18 mouse cellular contexts compared by ENCODE assay signal in the genomic region with DNA sequence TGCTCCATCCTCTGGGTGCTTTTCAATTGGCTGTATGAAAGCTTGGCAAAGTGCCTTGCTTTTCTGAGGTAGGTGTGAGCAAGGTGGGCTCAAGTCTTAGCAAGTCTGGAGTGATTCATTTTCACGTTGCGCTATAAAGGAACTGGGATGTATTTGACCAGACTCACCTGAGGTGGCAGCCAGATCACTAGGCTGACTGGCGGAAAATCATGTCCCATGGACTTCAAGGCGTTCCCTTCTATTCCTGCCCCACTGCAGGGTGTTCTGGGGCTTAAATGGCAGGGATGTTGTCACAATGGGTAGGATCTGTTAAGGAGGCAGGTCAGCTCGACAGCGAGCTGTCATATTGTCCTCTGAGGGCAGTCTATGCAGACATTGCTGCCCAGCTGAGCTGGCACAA. TPM values are rescaled to one million over a fixed set of nuclear protein-coding genes. Genes with fewer than 3 reads are reported as not detected.
DNase-seq lines count a peak whose midpoint lies in the region; ATAC-seq and TF ChIP-seq lines count a peak whose summit lies in the region.
"Had no signal": no experiment of that assay in that cellular context is flagged by ENCODE, and none has a peak within 500 bp of the region (broad histone marks: within the 10 kb centered on the region; RNA-seq: fewer than 3 reads in every experiment).

No protein-coding gene starts in this region.

- no peak for DNase-seq in hindbrain, embryonic 10.5 days (ENCODE audit: low spot score)
- DNase-seq in neural tube, embryonic 10.5 days (ENCODE audit: extremely low spot score, low spot score): no peak
- DNase-seq in stomach, postnatal 0 days (ENCODE audit: low spot score): no peak
- DNase-seq: adrenal gland, postnatal 25 days; heart, adult 11 months; liver, embryonic 13.5 days; lung, postnatal 14 days; right cerebral cortex, postnatal 25 days; thymus, postnatal 4 days had no signal

- H3K4me1 ChIP-seq in hindbrain, embryonic 16.5 days (ENCODE audit: control insufficient read depth, insufficient read depth, low read depth, low read length): peaks cover 27% of the 10 kb centered on the region
- peaks cover 40% of the 10 kb centered on the region for H3K4me1 ChIP-seq in hindbrain, embryonic 10.5 days (replicated peaks)
- H3K4me1 ChIP-seq in neural tube, embryonic 12.5 days: peaks cover 21% of the 10 kb centered on the region
- H3K4me1 ChIP-seq in forebrain, embryonic 16.5 days (replicated peaks; ENCODE audit: control insufficient read depth, insufficient read depth, low read length): peaks cover 31% of the 10 kb centered on the region
- no peaks in the 10 kb centered on the region for H3K4me1 ChIP-seq in stomach, postnatal 0 days (replicated peaks; ENCODE audit: control insufficient read depth, insufficient read depth)

- WGBS in hindbrain, embryonic 16.5 days: 78% methylated on average over 6 of the region's 6 CpGs
- WGBS in hindbrain, embryonic 10.5 days: 86% methylated on average over 6 of the region's 6 CpGs
- 87% methylated on average over 6 of the region's 6 CpGs for WGBS in neural tube, embryonic 12.5 days
- 78% methylated on average over 6 of the region's 6 CpGs for WGBS in forebrain, embryonic 16.5 days
- 66% methylated on average over 6 of the region's 6 CpGs for WGBS in stomach, postnatal 0 days

- no peaks in the 10 kb centered on the region for H3K9me3 ChIP-seq in hindbrain, embryonic 16.5 days (ENCODE audit: control insufficient read depth, low read length)
- H3K9me3 ChIP-seq in hindbrain, embryonic 10.5 days: no peaks in the 10 kb centered on the region
- H3K9me3 ChIP-seq in neural tube, embryonic 12.5 days: no peaks in the 10 kb centered on the region
- H3K9me3 ChIP-seq in forebrain, embryonic 16.5 days (ENCODE audit: control insufficient read depth, low read length): no peaks in the 10 kb centered on the region
- H3K9me3 ChIP-seq in stomach, postnatal 0 days (ENCODE audit: control insufficient read depth, low read length): no peaks in the 10 kb centered on the region
- H3K9me3 ChIP-seq: intestine, embryonic 15.5 days; liver, embryonic 13.5 days; midbrain, embryonic 12.5 days had no signal

- H3K4me2 ChIP-seq in hindbrain, embryonic 16.5 days (ENCODE audit: low read length): 0 out of 2 replicates have a peak overlapping the region, but pooled peaks have one; percentile 7
- peak overlapping the region; percentile 16; the same call in 1 of the 2 replicates for H3K4me2 ChIP-seq in neural tube, embryonic 12.5 days (replicated peaks)
- peak overlapping the region; percentile 96; the same call in 1 of the 2 replicates for H3K4me2 ChIP-seq in forebrain, embryonic 16.5 days (ENCODE audit: low read length)
- no peak overlapping the region for H3K4me2 ChIP-seq in stomach, postnatal 0 days (replicated peaks; ENCODE audit: low read depth)
- H3K4me2 ChIP-seq: intestine, embryonic 15.5 days; liver, embryonic 13.5 days had no signal

- H3K27ac ChIP-seq in hindbrain, embryonic 16.5 days (ENCODE audit: low read depth, low read length): no peak overlapping the region
- no peak overlapping the region for H3K27ac ChIP-seq in hindbrain, embryonic 10.5 days
- H3K27ac ChIP-seq in neural tube, embryonic 12.5 days: no peak overlapping the region
- no peak overlapping the region for H3K27ac ChIP-seq in forebrain, embryonic 16.5 days (ENCODE audit: low read length)
- H3K27ac ChIP-seq in stomach, postnatal 0 days (replicated peaks): peak overlapping the region; percentile 61; the same call in 1 of the 2 replicates
- H3K27ac ChIP-seq: intestine, embryonic 15.5 days; left cerebral cortex, adult 2 months; liver, embryonic 13.5 days; midbrain, embryonic 12.5 days had no signal

- TF ChIP-seq CTCF in stomach, postnatal 0 days (IDR thresholded peaks at IDR 0.05; ENCODE audit: low read depth): no peak

- no peak for TF ChIP-seq EP300 in stomach, postnatal 0 days (optimal IDR thresholded peaks at IDR 0.05)

- no peak overlapping the region for H3K4me3 ChIP-seq in hindbrain, embryonic 16.5 days (ENCODE audit: low read length)
- H3K4me3 ChIP-seq in hindbrain, embryonic 10.5 days: no peak overlapping the region; the same call in 1 of the 2 replicates
- H3K4me3 ChIP-seq in neural tube, embryonic 12.5 days: no peak overlapping the region
- H3K4me3 ChIP-seq in forebrain, embryonic 16.5 days (replicated peaks; ENCODE audit: low read length): no peak overlapping the region
- no peak overlapping the region for H3K4me3 ChIP-seq in stomach, postnatal 0 days (ENCODE audit: low read depth, low read length)
- H3K4me3 ChIP-seq: erythroblast, embryonic 14.5 days; intestine, embryonic 15.5 days; left cerebral cortex, adult 2 months; liver, embryonic 13.5 days; midbrain, embryonic 12.5 days had no signal

- H3K27me3 ChIP-seq in hindbrain, embryonic 16.5 days (replicated peaks; ENCODE audit: control insufficient read depth, insufficient read depth, low read length): no peaks in the 10 kb centered on the region
- no peaks in the 10 kb centered on the region for H3K27me3 ChIP-seq in hindbrain, embryonic 10.5 days (ENCODE audit: insufficient read depth, poor library complexity, severe bottlenecking)
- no peaks in the 10 kb centered on the region for H3K27me3 ChIP-seq in neural tube, embryonic 12.5 days (replicated peaks)
- no peaks in the 10 kb centered on the region for H3K27me3 ChIP-seq in forebrain, embryonic 16.5 days (replicated peaks; ENCODE audit: control insufficient read depth, insufficient read depth, low read length)
- H3K27me3 ChIP-seq in stomach, postnatal 0 days (ENCODE audit: control insufficient read depth, insufficient read depth, low read length): no peaks in the 10 kb centered on the region
- H3K27me3 ChIP-seq: intestine, embryonic 15.5 days; liver, embryonic 13.5 days; midbrain, embryonic 12.5 days had no signal

- H3K9ac ChIP-seq in hindbrain, embryonic 16.5 days (ENCODE audit: low read depth, low read length): peak overlapping the region; percentile 31
- H3K9ac ChIP-seq in neural tube, embryonic 12.5 days: peak overlapping the region; percentile 33; the same call in 1 of the 2 replicates
- H3K9ac ChIP-seq in forebrain, embryonic 16.5 days (replicated peaks; ENCODE audit: low read depth, low read length): peak overlapping the region; percentile 3; the same call in 1 of the 2 replicates
- H3K9ac ChIP-seq in stomach, postnatal 0 days (ENCODE audit: low read length): no peak overlapping the region
- H3K9ac ChIP-seq: intestine, embryonic 15.5 days; liver, embryonic 13.5 days; midbrain, embryonic 12.5 days had no signal

- no peak for ATAC-seq in hindbrain, embryonic 16.5 days
- no peak for ATAC-seq in neural tube, embryonic 12.5 days (ENCODE audit: low FRiP score, low read depth)
- no peak for ATAC-seq in forebrain, embryonic 16.5 days
- no peak for ATAC-seq in stomach, postnatal 0 days (ENCODE audit: low FRiP score, low TSS enrichment)
- ATAC-seq in monocyte, adult 5-6 weeks (replicated peaks; ENCODE audit: insufficient number of reproducible peaks, low FRiP score, low TSS enrichment, poor library complexity, severe bottlenecking): no peak
- ATAC-seq in inflammation-experienced regulatory T-cells, adult 6 months: no peak
- ATAC-seq: intestine, embryonic 15.5 days had no signal

- 0 out of 2 replicates have a peak, but pooled peaks cover 6% of the 10 kb centered on the region for H3K36me3 ChIP-seq in hindbrain, embryonic 16.5 days (ENCODE audit: control insufficient read depth, insufficient read depth, low read length)
- peaks cover 37% of the 10 kb centered on the region for H3K36me3 ChIP-seq in hindbrain, embryonic 10.5 days
- H3K36me3 ChIP-seq in neural tube, embryonic 12.5 days: peaks cover 10% of the 10 kb centered on the region; the same call in 1 of the 2 replicates
- H3K36me3 ChIP-seq in forebrain, embryonic 16.5 days (ENCODE audit: control insufficient read depth, insufficient read depth): peaks cover 4% of the 10 kb centered on the region; the same call in 1 of the 2 replicates
- H3K36me3 ChIP-seq in stomach, postnatal 0 days (ENCODE audit: control insufficient read depth, insufficient read depth, low read length): no peaks in the 10 kb centered on the region; the same call in 1 of the 2 replicates
- H3K36me3 ChIP-seq: intestine, embryonic 15.5 days; liver, embryonic 13.5 days had no signal

RNA-seq across cellular contexts. Expression of gene Faap20, which starts 2.7 kb away (rescaled TPM):
- polyA plus RNA-seq in hindbrain, embryonic 16.5 days (2015; fragmentation: Nextera tagmentation; extraction: Ambion mirVana): 72.1 and 72.5 TPM in 2 replicates
- polyA plus RNA-seq in hindbrain, embryonic 10.5 days (2016; fragmentation: Nextera tagmentation; extraction: Ambion mirVana): 115 and 118 TPM in 2 replicates
- 87.5 and 89.3 TPM in 2 replicates for polyA plus RNA-seq in neural tube, embryonic 12.5 days (2016; fragmentation: Nextera tagmentation; extraction: Ambion mirVana)
- 79.4 and 84.0 TPM in 2 replicates for polyA plus RNA-seq in forebrain, embryonic 16.5 days (2015; fragmentation: Nextera tagmentation; extraction: Ambion mirVana)
- 43.5 and 46.3 TPM in 2 replicates for polyA plus RNA-seq in stomach, postnatal 0 days (2015; fragmentation: Nextera tagmentation; extraction: Ambion mirVana)
- 15.4 to 17.5 TPM (median 17.0 TPM) in 3 replicates for total RNA-seq in monocyte, adult 5-6 weeks (2017)
- polyA plus RNA-seq in inflammation-experienced regulatory T-cells, adult 6 months (2017; shearing (Covaris generic)): 10 to 100 TPM; 44.3 to 57.3 (median 51.6) TPM

RNA-seq across cellular contexts. Expression of gene Ski, which starts 29.9 kb away (rescaled TPM):
- polyA plus RNA-seq in hindbrain, embryonic 16.5 days (2015; fragmentation: Nextera tagmentation; extraction: Ambion mirVana): 11.1 TPM in 2 replicates
- polyA plus RNA-seq in hindbrain, embryonic 10.5 days (2016; fragmentation: Nextera tagmentation; extraction: Ambion mirVana): 9.3 and 10.1 TPM in 2 replicates
- polyA plus RNA-seq in neural tube, embryonic 12.5 days (2016; fragmentation: Nextera tagmentation; extraction: Ambion mirVana): 12.3 and 13.2 TPM in 2 replicates
- polyA plus RNA-seq in forebrain, embryonic 16.5 days (2015; fragmentation: Nextera tagmentation; extraction: Ambion mirVana): 15.8 and 16.0 TPM in 2 replicates
- polyA plus RNA-seq in stomach, postnatal 0 days (2015; fragmentation: Nextera tagmentation; extraction: Ambion mirVana): 9.7 and 10.8 TPM in 2 replicates
- total RNA-seq in monocyte, adult 5-6 weeks (2017): 13.5 to 26.2 TPM (median 17.7 TPM) in 3 replicates
- polyA plus RNA-seq in inflammation-experienced regulatory T-cells, adult 6 months (2017; shearing (Covaris generic)): 10 to 100 TPM; 10.7 to 26.8 (median 26.8) TPM
